Comparison of ENCODE assay signal across 11 mouse cellular contexts in the genomic region with DNA sequence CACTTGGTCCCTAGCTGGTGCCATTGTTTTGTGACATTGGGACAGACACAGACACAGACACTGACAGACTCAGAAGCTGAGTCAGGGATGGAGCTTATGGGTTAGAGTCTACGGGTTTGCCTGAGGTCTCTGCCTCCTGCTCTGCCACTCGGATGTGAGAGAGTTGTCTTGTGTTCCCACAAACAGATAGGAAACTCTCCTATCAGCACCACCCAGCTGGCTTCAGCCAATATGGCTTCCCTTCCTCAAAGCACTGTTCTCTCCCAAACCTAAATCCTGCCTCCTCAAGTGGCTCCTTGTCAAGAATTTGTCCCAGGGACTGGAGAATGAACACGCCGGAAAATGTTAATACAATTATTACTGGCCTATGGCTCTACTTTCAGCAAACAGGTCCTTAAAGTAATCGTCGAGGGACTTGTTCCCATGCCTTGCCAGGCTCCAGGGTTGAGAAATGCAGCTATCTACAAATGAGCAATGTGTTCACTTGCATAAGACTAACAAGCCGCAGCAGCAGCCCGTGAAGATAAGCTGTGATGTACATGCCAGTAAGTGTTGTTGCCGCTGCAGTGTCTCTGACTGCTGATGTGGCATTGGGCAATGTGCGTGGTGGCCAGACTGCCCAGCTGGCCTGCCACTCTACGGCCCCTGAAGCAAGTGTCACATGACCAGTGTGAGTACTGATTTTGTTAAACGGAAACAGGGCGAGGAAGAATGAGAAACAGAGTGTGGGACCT. TPM values are rescaled to one million over a fixed set of nuclear protein-coding genes. Genes with fewer than 3 reads are reported as not detected.
DNase-seq lines count a peak whose midpoint lies in the region; ATAC-seq lines count a peak whose summit lies in the region.
"Had no signal": no experiment of that assay in that cellular context is flagged by ENCODE, and none has a peak within 500 bp of the region (broad histone marks: within the 10 kb centered on the region; RNA-seq: fewer than 3 reads in every experiment).

No protein-coding gene starts in this region.

- no peaks in the 10 kb centered on the region for H3K27me3 ChIP-seq in liver, embryonic 11.5 days (replicated peaks; ENCODE audit: control insufficient read depth, insufficient read depth, low read length)
- no peaks in the 10 kb centered on the region for H3K27me3 ChIP-seq in forebrain, embryonic 12.5 days

- peak overlapping the region; percentile 29 for H3K27ac ChIP-seq in liver, embryonic 11.5 days (ENCODE audit: low read depth, low read length)
- H3K27ac ChIP-seq in forebrain, embryonic 12.5 days, result no peak overlapping the region

- H3K36me3 ChIP-seq in liver, embryonic 11.5 days (ENCODE audit: control insufficient read depth, insufficient read depth, low read length), result no peaks in the 10 kb centered on the region
- H3K36me3 ChIP-seq in forebrain, embryonic 12.5 days (replicated peaks), result no peaks in the 10 kb centered on the region

- peak overlapping the region; percentile 24 for H3K4me2 ChIP-seq in liver, embryonic 11.5 days
- no peak overlapping the region for H3K4me2 ChIP-seq in forebrain, embryonic 12.5 days

- H3K4me1 ChIP-seq in liver, embryonic 11.5 days (replicated peaks; ENCODE audit: control insufficient read depth, insufficient read depth, low read length), result peaks cover 21% of the 10 kb centered on the region
- peaks cover 5% of the 10 kb centered on the region for H3K4me1 ChIP-seq in forebrain, embryonic 12.5 days

- H3K4me3 ChIP-seq in liver, embryonic 11.5 days (ENCODE audit: low read depth, low read length), result no peak overlapping the region
- H3K4me3 ChIP-seq in forebrain, embryonic 12.5 days (replicated peaks), result no peak overlapping the region

- WGBS in liver, embryonic 11.5 days, result 40% methylated on average over 13 of the region's 13 CpGs
- WGBS in forebrain, embryonic 12.5 days, result 88% methylated on average over 13 of the region's 13 CpGs

- DNase-seq in retina, postnatal 1 day, result peak; percentile 28
- DNase-seq in retina, embryonic 14.5 days (ENCODE audit: low spot score), result no peak
- no peak for DNase-seq in liver, embryonic 11.5 days (ENCODE audit: low spot score)
- DNase-seq in cerebellum, postnatal 25 days, result no peak
- DNase-seq: thymus, postnatal 14 days had no signal

- H3K9me3 ChIP-seq in liver, embryonic 11.5 days (ENCODE audit: control insufficient read depth, low read length), result no peaks in the 10 kb centered on the region
- no peaks in the 10 kb centered on the region for H3K9me3 ChIP-seq in forebrain, embryonic 12.5 days

- H3K9ac ChIP-seq in liver, embryonic 11.5 days (ENCODE audit: low read depth, low read length), result no peak overlapping the region
- H3K9ac ChIP-seq in forebrain, embryonic 12.5 days, result no peak overlapping the region

- ATAC-seq in common myeloid progenitor, adult 5-6 weeks (replicated peaks; ENCODE audit: low read depth, poor library complexity, severe bottlenecking), result peak; percentile 85
- peak; percentile 88 for ATAC-seq in liver, embryonic 11.5 days (replicated peaks; ENCODE audit: low FRiP score)
- ATAC-seq in monocyte, adult 5-6 weeks (replicated peaks; ENCODE audit: insufficient number of reproducible peaks, low FRiP score, low TSS enrichment, poor library complexity, severe bottlenecking), result peak; percentile 71
- ATAC-seq in CD4-positive, CD25-positive, alpha-beta regulatory T cell, adult 4 months, result no peak
- ATAC-seq in forebrain, embryonic 12.5 days (ENCODE audit: low FRiP score), result no peak

RNA-seq across cellular contexts. Expression of gene Rfx8, which starts 33.6 kb away (rescaled TPM):
- total RNA-seq in common myeloid progenitor, adult 5-6 weeks (2017), result 0.27 TPM in 1 of 2 replicates, not detected in the other
- polyA plus RNA-seq in liver, embryonic 11.5 days (2014; fragmentation: Nextera tagmentation; extraction: Ambion mirVana), result 0.17 and 0.53 TPM in 2 replicates
- total RNA-seq in monocyte, adult 5-6 weeks (2017), result 0.67 TPM in 1 of 3 replicates, not detected in the others
- not detected for polyA plus RNA-seq in CD4-positive, CD25-positive, alpha-beta regulatory T cell, adult 4 months (2017; shearing (Covaris generic))
- polyA plus RNA-seq in forebrain, embryonic 12.5 days (2016; fragmentation: Nextera tagmentation; extraction: Ambion mirVana), result not detected in 2 replicates

RNA-seq across cellular contexts. Expression of gene Gm3646, which starts 50.7 kb away (rescaled TPM):
- not detected in 2 replicates for total RNA-seq in common myeloid progenitor, adult 5-6 weeks (2017)
- not detected in 2 replicates for polyA plus RNA-seq in liver, embryonic 11.5 days (2014; fragmentation: Nextera tagmentation; extraction: Ambion mirVana)
- not detected in 3 replicates for total RNA-seq in monocyte, adult 5-6 weeks (2017)
- polyA plus RNA-seq in CD4-positive, CD25-positive, alpha-beta regulatory T cell, adult 4 months (2017; shearing (Covaris generic)), result not detected
- polyA plus RNA-seq in forebrain, embryonic 12.5 days (2016; fragmentation: Nextera tagmentation; extraction: Ambion mirVana), result not detected in 2 replicates
- polyA plus RNA-seq: cortical plate, adult 2 months; kidney, embryonic 14.5 days had no signal

Comparison
In these comparisons a context has a peak if more than half of its experiments do, and no peak if none do; other contexts are left out.
1. ATAC-seq: peak in common myeloid progenitor, adult 5-6 weeks (single experiment), liver, embryonic 11.5 days (single experiment) and monocyte, adult 5-6 weeks (single experiment); none in CD4-positive, CD25-positive, alpha-beta regulatory T cell, adult 4 months (single experiment) and forebrain, embryonic 12.5 days (single experiment).